Mouse (Mus musculus) lung, postnatal 0 days (tissue): ENCODE data around the gene Esrrb. TPM values are rescaled to one million over a fixed set of nuclear protein-coding genes. Genes with fewer than 3 reads are reported as not detected.

Experiments
- ATAC-seq: fragments of 200-750 bp; cut with Nextera tagmentation; 2 replicates; pipeline ENCODE4 v1.8.0; 2017; ENCODE audit warnings: moderate library complexity
- DNase-seq: peaks from one replicate; pipeline ENCODE4 v3.0.0-alpha.2; 2016; ENCODE audit warnings: low spot score
- H3K27ac ChIP-seq: fragments of 300-500 bp; sonication (generic); 2 replicates; pipeline ENCODE4 v1.5.1; 2014; ENCODE audit warnings: antibody characterized with exemption, mild to moderate bottlenecking, low read length, mixed read lengths
- H3K27me3 ChIP-seq: fragments of 300-500 bp; sonication (generic); replicated peaks from 2 replicates; pipeline ENCODE4 v1.6.1; 2014; ENCODE audit warnings: low read length, mixed read lengths; ENCODE audit not compliant: insufficient read depth
- H3K36me3 ChIP-seq: fragments of 300-500 bp; sonication (generic); 2 replicates; pipeline ENCODE4 v1.6.1; 2014; ENCODE audit warnings: low read length, mixed read lengths; ENCODE audit not compliant: insufficient read depth
- H3K4me1 ChIP-seq: fragments of 300-500 bp; sonication (generic); 2 replicates; pipeline ENCODE4 v1.6.1; 2014; ENCODE audit warnings: antibody characterized with exemption, low read depth, low read length, mixed read lengths; ENCODE audit not compliant: insufficient read depth
- H3K4me2 ChIP-seq: fragments of 300-500 bp; sonication (generic); replicated peaks from 2 replicates; pipeline ENCODE4 v1.6.1; 2014; ENCODE audit warnings: low read depth, mild to moderate bottlenecking, low read length, moderate library complexity, mixed read lengths
- H3K4me3 ChIP-seq: fragments of 300-500 bp; sonication (generic); 2 replicates; pipeline ENCODE4 v1.5.1; 2014; ENCODE audit warnings: low read depth, low read length
- H3K9ac ChIP-seq: fragments of 300-500 bp; sonication (generic); replicated peaks from 2 replicates; pipeline ENCODE4 v1.6.1; 2014; ENCODE audit warnings: low read depth, mild to moderate bottlenecking
- H3K9me3 ChIP-seq: fragments of 300-500 bp; sonication (generic); 2 replicates; pipeline ENCODE4 v1.6.1; 2016; ENCODE audit warnings: low read length, mixed read lengths
- CTCF ChIP-seq: IDR thresholded peaks from 2 replicates; pipeline ENCODE4 v1.5.1; 2016; ENCODE audit warnings: antibody characterized with exemption, mild to moderate bottlenecking
- EP300 ChIP-seq: IDR thresholded peaks from 2 replicates; pipeline ENCODE4 v1.6.1; 2016; ENCODE audit warnings: antibody characterized with exemption, mild to moderate bottlenecking, control low read depth
- WGBS: fragments of 180-500 bp; shearing (Covaris S2); extraction: QIAGEN DNeasy Blood & Tissue Kit; methylation state at CpG from one replicate; pipeline ENCODE4 v1.1.7; 2014; 5-methylcytosine and 5-hydroxymethylcytosine counted together
- polyA plus RNA-seq: library from polyadenylated mRNA; unstranded; fragments of >200 nt; fragmentation: Nextera tagmentation; extraction: Ambion mirVana; gene quantifications from 2 replicates; pipeline ENCODE4 v1.2.1, GENCODE M21; 2015

The Esrrb gene
- polyA plus RNA-seq, 1 experiment from 2014 or later = 0.07 TPM

GRCm38 (mm10) chr12:86556796-86557517 is 196.0 kb downstream of the Esrrb start:
- peak; percentile 35; the same call in 1 of the 2 replicates for ATAC-seq
- H3K27ac ChIP-seq = no peak overlapping the region
- no peak overlapping the region for H3K4me3 ChIP-seq
- H3K27me3 ChIP-seq = no peaks in the 10 kb centered on the region
- H3K9ac ChIP-seq = no peak overlapping the region
- no peak overlapping the region for H3K4me2 ChIP-seq
- no peaks in the 10 kb centered on the region for H3K9me3 ChIP-seq
- TF ChIP-seq CTCF (no peak), EP300 (no peak)
- peak; percentile 9 for DNase-seq
- H3K36me3 ChIP-seq = no peaks in the 10 kb centered on the region
- 21% methylated on average over 10 of the region's 10 CpGs for WGBS
- no peaks in the 10 kb centered on the region for H3K4me1 ChIP-seq

DNA sequence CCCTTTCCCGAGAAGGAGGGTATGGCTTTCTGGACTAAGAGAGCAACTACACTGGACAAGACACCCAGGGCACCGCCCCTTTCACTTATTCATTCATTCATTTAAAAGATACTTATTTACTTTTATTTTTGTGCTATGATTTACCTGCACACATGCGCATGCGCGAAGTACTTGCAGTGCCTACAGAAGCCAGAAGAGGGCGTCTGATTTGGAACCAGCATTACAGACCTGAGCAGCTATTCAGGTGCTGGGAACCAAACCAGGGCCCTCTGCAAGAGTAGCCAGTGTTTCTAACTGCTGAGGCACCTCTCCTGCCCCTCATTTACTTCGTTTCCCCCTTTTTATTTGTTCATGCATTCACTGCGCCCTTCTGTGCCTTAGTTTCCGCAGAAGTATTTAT is 198.0 kb downstream of the Esrrb start:
- Histone ChIP-seq H3K9ac (no peak overlapping the region), H3K27ac (no peak overlapping the region), H3K9me3 (no peaks in the 10 kb centered on the region), H3K4me2 (no peak overlapping the region), H3K27me3 (no peaks in the 10 kb centered on the region), H3K4me3 (no peak overlapping the region), H3K4me1 (no peaks in the 10 kb centered on the region), H3K36me3 (no peaks in the 10 kb centered on the region)
- ATAC-seq = no peak
- DNase-seq = no peak
- WGBS = 90% methylated on average over 9 of the region's 9 CpGs
- no peak for TF ChIP-seq CTCF
- no peak for TF ChIP-seq EP300

DNA sequence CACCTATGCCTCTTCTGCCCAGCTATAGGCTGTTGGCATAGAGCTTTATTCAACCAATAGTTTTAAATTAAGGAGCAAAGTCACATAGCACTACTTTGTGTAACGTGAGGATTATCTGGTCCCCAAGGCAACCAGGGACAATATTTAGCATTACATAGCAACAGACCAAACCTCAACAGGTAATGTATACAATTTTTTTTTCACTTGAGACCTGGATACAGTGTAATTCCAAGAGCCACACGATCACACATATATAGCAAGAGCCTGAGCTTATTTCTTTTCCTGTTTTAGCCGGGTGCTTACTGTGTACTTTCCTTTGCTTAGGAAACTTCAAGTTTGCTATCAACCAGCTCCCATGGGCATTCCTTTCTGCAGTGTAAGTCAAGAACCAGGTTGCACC is 201.8 kb downstream of the Esrrb start:
- 48% methylated on average over 3 of the region's 3 CpGs for WGBS
- ATAC-seq (no peak; the same call in 1 of the 2 replicates), DNase-seq (no peak)
- Histone ChIP-seq H3K9ac (no peak overlapping the region), H3K27me3 (no peaks in the 10 kb centered on the region), H3K4me2 (no peak overlapping the region), H3K4me1 (no peaks in the 10 kb centered on the region), H3K4me3 (no peak overlapping the region), H3K9me3 (no peaks in the 10 kb centered on the region), H3K36me3 (no peaks in the 10 kb centered on the region), H3K27ac (no peak overlapping the region)
- TF ChIP-seq CTCF (no peak), EP300 (no peak)

DNA sequence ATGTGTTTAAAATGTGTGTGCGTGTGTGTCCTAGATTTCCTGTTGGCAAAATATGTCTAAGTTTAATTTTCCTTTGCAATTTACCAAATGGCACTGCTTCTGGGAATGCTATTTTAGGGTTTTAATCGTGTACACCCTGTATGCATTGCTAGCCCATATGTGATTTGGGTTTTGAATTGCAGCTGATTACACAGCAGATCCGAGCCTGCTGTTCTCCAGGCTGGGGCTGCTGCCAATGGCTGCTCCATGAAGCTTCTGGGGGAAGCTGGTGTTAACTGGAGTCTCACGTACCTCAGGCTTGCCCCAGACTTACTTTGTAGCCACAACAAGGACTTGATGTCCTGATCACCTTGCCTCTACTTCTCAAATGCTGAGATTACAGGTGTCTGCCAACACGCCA is 205.1 kb downstream of the Esrrb start:
- Histone ChIP-seq H3K4me3 (no peak overlapping the region), H3K9ac (no peak overlapping the region), H3K9me3 (no peaks in the 10 kb centered on the region), H3K36me3 (no peaks in the 10 kb centered on the region), H3K4me2 (no peak overlapping the region), H3K27me3 (no peaks in the 10 kb centered on the region), H3K4me1 (no peaks in the 10 kb centered on the region), H3K27ac (no peak overlapping the region)
- ATAC-seq = no peak
- 76% methylated on average over 5 of the region's 5 CpGs for WGBS
- TF ChIP-seq EP300 (no peak), CTCF (no peak)
- DNase-seq = no peak

Other genes with a start within 250 kb of the Esrrb start
- 10.0 and 11.6 TPM in 2 replicates for gene Gpatch2l, start 119.3 kb upstream of the Esrrb start, polyA plus RNA-seq